Mouse (Mus musculus): Measurements from ENCODE around the gene Nabp1. TPM values are rescaled to one million over a fixed set of nuclear protein-coding genes. Genes with fewer than 3 reads are reported as not detected.
A peak's percentile ranks its signal among the peaks of the same experiment; 100 is the strongest.

Nabp1 gene
- polyA plus RNA-seq, 1 experiment from 2014 or later: 4.6 TPM

GRCm38 (mm10) chr1:51508543-51508942 is 30.3 kb upstream of the Nabp1 start:
- no peaks in the 10 kb centered on the region for H3K36me3 ChIP-seq
- H3K9me3 ChIP-seq (replicated peaks): no peaks in the 10 kb centered on the region
- 0 out of 2 replicates have a peak, but pooled peaks cover 3% of the 10 kb centered on the region for H3K4me1 ChIP-seq
- no peak overlapping the region for H3K4me3 ChIP-seq
- 86% methylated on average over 3 of the region's 3 CpGs for WGBS
- no peak overlapping the region for H3K27ac ChIP-seq
- no peaks in the 10 kb centered on the region for H3K27me3 ChIP-seq (ENCODE audit: low read depth, poor library complexity, severe bottlenecking)
- DNase-seq (ENCODE audit: low spot score): no peak

GRCm38 (mm10) chr1:51507436-51507835 is 29.2 kb upstream of the Nabp1 start:
- Histone ChIP-seq H3K4me3 (no peak overlapping the region), H3K27ac (no peak overlapping the region), H3K4me1 (0 out of 2 replicates have a peak, but pooled peaks cover 3% of the 10 kb centered on the region), H3K9me3 (replicated peaks) (no peaks in the 10 kb centered on the region), H3K27me3 (ENCODE audit: low read depth, poor library complexity, severe bottlenecking) (no peaks in the 10 kb centered on the region), H3K36me3 (no peaks in the 10 kb centered on the region)
- 86% methylated on average over 5 of the region's 5 CpGs for WGBS
- DNase-seq (ENCODE audit: low spot score): no peak

- no peak for DNase-seq (ENCODE audit: low spot score)
- 93% methylated on average over 4 of the region's 4 CpGs for WGBS
- Histone ChIP-seq H3K27ac (no peak overlapping the region), H3K4me1 (0 out of 2 replicates have a peak, but pooled peaks cover 3% of the 10 kb centered on the region), H3K36me3 (no peaks in the 10 kb centered on the region), H3K9me3 (replicated peaks) (no peaks in the 10 kb centered on the region), H3K4me3 (no peak overlapping the region), H3K27me3 (ENCODE audit: low read depth, poor library complexity, severe bottlenecking) (no peaks in the 10 kb centered on the region)
Observed at GRCm38 (mm10) chr1:51506236-51506635, 28.0 kb upstream of the Nabp1 start.

GRCm38 (mm10) chr1:51505632-51506031 is 27.4 kb upstream of the Nabp1 start:
- Histone ChIP-seq H3K27me3 (ENCODE audit: low read depth, poor library complexity, severe bottlenecking) (no peaks in the 10 kb centered on the region), H3K27ac (no peak overlapping the region), H3K36me3 (no peaks in the 10 kb centered on the region), H3K4me3 (no peak overlapping the region), H3K9me3 (replicated peaks) (no peaks in the 10 kb centered on the region), H3K4me1 (0 out of 2 replicates have a peak, but pooled peaks cover 3% of the 10 kb centered on the region)
- DNase-seq (ENCODE audit: low spot score): no peak
- 90% methylated on average over 1 of the region's 1 CpGs for WGBS

GRCm38 (mm10) chr1:51503055-51503454 is 24.8 kb upstream of the Nabp1 start:
- Histone ChIP-seq H3K27ac (no peak overlapping the region), H3K4me3 (no peak overlapping the region), H3K36me3 (no peaks in the 10 kb centered on the region), H3K27me3 (ENCODE audit: low read depth, poor library complexity, severe bottlenecking) (no peaks in the 10 kb centered on the region), H3K9me3 (replicated peaks) (no peaks in the 10 kb centered on the region), H3K4me1 (no peaks in the 10 kb centered on the region)
- DNase-seq (ENCODE audit: low spot score): no peak
- 78% methylated on average over 2 of the region's 2 CpGs for WGBS

GRCm38 (mm10) chr1:51502353-51502752 is 24.1 kb upstream of the Nabp1 start:
- Histone ChIP-seq H3K9me3 (replicated peaks) (no peaks in the 10 kb centered on the region), H3K4me3 (no peak overlapping the region), H3K27me3 (ENCODE audit: low read depth, poor library complexity, severe bottlenecking) (no peaks in the 10 kb centered on the region), H3K4me1 (no peaks in the 10 kb centered on the region), H3K36me3 (no peaks in the 10 kb centered on the region), H3K27ac (no peak overlapping the region)
- WGBS: 83% methylated on average over 5 of the region's 5 CpGs
- no peak for DNase-seq (ENCODE audit: low spot score)

GRCm38 (mm10) chr1:51501251-51501650 is 23.0 kb upstream of the Nabp1 start:
- 89% methylated on average over 12 of the region's 12 CpGs for WGBS
- Histone ChIP-seq H3K27me3 (ENCODE audit: low read depth, poor library complexity, severe bottlenecking) (no peaks in the 10 kb centered on the region), H3K27ac (no peak overlapping the region), H3K4me3 (no peak overlapping the region), H3K9me3 (replicated peaks) (no peaks in the 10 kb centered on the region), H3K36me3 (no peaks in the 10 kb centered on the region), H3K4me1 (no peaks in the 10 kb centered on the region)
- DNase-seq (ENCODE audit: low spot score): no peak

- H3K27me3 ChIP-seq (ENCODE audit: low read depth, poor library complexity, severe bottlenecking): no peaks in the 10 kb centered on the region
- H3K9me3 ChIP-seq (replicated peaks): no peaks in the 10 kb centered on the region
- no peaks in the 10 kb centered on the region for H3K4me1 ChIP-seq
- no peak overlapping the region for H3K27ac ChIP-seq
- DNase-seq (ENCODE audit: low spot score): no peak
- no peaks in the 10 kb centered on the region for H3K36me3 ChIP-seq
- WGBS: 78% methylated on average over 2 of the region's 2 CpGs
- no peak overlapping the region for H3K4me3 ChIP-seq
Observed at GRCm38 (mm10) chr1:51498601-51499098, 20.4 kb upstream of the Nabp1 start.

- Histone ChIP-seq H3K4me1 (no peaks in the 10 kb centered on the region), H3K4me3 (no peak overlapping the region), H3K27ac (no peak overlapping the region), H3K9me3 (replicated peaks) (no peaks in the 10 kb centered on the region), H3K36me3 (no peaks in the 10 kb centered on the region), H3K27me3 (ENCODE audit: low read depth, poor library complexity, severe bottlenecking) (no peaks in the 10 kb centered on the region)
- no peak for DNase-seq (ENCODE audit: low spot score)
- WGBS: 98% methylated on average over 1 of the region's 1 CpGs
Observed at GRCm38 (mm10) chr1:51496163-51496562, 17.9 kb upstream of the Nabp1 start.

- WGBS: 90% methylated on average over 7 of the region's 7 CpGs
- Histone ChIP-seq H3K9me3 (replicated peaks) (no peaks in the 10 kb centered on the region), H3K27ac (no peak overlapping the region), H3K4me1 (no peaks in the 10 kb centered on the region), H3K4me3 (no peak overlapping the region), H3K36me3 (no peaks in the 10 kb centered on the region), H3K27me3 (ENCODE audit: low read depth, poor library complexity, severe bottlenecking) (no peaks in the 10 kb centered on the region)
- no peak for DNase-seq (ENCODE audit: low spot score)
Observed at GRCm38 (mm10) chr1:51493592-51494307, 15.5 kb upstream of the Nabp1 start.

- 75% methylated on average over 1 of the region's 1 CpGs for WGBS
- Histone ChIP-seq H3K4me3 (no peak overlapping the region), H3K27ac (no peak overlapping the region), H3K36me3 (no peaks in the 10 kb centered on the region), H3K27me3 (ENCODE audit: low read depth, poor library complexity, severe bottlenecking) (no peaks in the 10 kb centered on the region), H3K4me1 (no peaks in the 10 kb centered on the region; the same call in 1 of the 2 replicates), H3K9me3 (replicated peaks) (no peaks in the 10 kb centered on the region)
- no peak for DNase-seq (ENCODE audit: low spot score)
Observed at GRCm38 (mm10) chr1:51486291-51486690, 8.1 kb upstream of the Nabp1 start.

- DNase-seq (ENCODE audit: low spot score): no peak
- Histone ChIP-seq H3K9me3 (replicated peaks) (no peaks in the 10 kb centered on the region), H3K4me3 (no peak overlapping the region), H3K36me3 (no peaks in the 10 kb centered on the region), H3K27me3 (ENCODE audit: low read depth, poor library complexity, severe bottlenecking) (no peaks in the 10 kb centered on the region), H3K27ac (no peak overlapping the region), H3K4me1 (peaks cover 6% of the 10 kb centered on the region)
Observed at GRCm38 (mm10) chr1:51480386-51480785, 2.2 kb upstream of the Nabp1 start.

- DNase-seq (ENCODE audit: low spot score): no peak
- H3K27me3 ChIP-seq (ENCODE audit: low read depth, poor library complexity, severe bottlenecking): no peaks in the 10 kb centered on the region
- WGBS: 88% methylated on average over 1 of the region's 1 CpGs
Observed at GRCm38 (mm10) chr1:51479691-51480090, 1.5 kb upstream of the Nabp1 start.

GRCm38 (mm10) chr1:51479027-51479329 is 753 bp upstream of the Nabp1 start:
- 75% methylated on average over 1 of the region's 1 CpGs for WGBS
- no peaks in the 10 kb centered on the region for H3K36me3 ChIP-seq
- H3K9me3 ChIP-seq (replicated peaks): no peaks in the 10 kb centered on the region
- peaks cover 6% of the 10 kb centered on the region for H3K4me1 ChIP-seq
- H3K4me3 ChIP-seq: peak overlapping the region; percentile 71
- H3K27me3 ChIP-seq (ENCODE audit: low read depth, poor library complexity, severe bottlenecking): no peaks in the 10 kb centered on the region
- no peak for DNase-seq (ENCODE audit: low spot score)
- no peak overlapping the region; the same call in 1 of the 2 replicates for H3K27ac ChIP-seq

More at GRCm38 (mm10) chr1:51479691-51480090, 1.5 kb upstream of the Nabp1 start:
- Histone ChIP-seq H3K4me3 (no peak overlapping the region), H3K9me3 (replicated peaks) (no peaks in the 10 kb centered on the region), H3K27ac (no peak overlapping the region), H3K36me3 (no peaks in the 10 kb centered on the region), H3K4me1 (peaks cover 6% of the 10 kb centered on the region)
